Comparison of ENCODE assay signal across 10 mouse cellular contexts in the genomic region with DNA sequence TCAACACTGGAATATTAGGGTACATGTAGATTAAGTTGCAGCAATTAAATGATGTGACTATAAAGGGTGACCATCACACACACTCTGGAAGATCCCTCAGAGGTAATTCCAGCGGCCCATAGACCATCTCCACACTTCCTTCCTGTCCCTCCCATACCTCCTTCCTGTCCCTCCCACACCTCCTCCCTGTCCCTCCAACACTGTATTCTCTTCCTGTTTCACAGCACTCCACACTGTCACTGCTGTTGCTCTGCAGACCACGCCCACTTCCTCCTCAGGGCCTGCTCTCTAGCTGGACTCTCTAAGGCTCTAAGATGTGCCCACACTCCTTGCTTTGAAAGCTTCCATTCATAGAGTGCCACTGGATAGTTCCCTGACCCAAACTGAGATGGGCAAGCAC. TPM values are rescaled to one million over a fixed set of nuclear protein-coding genes. Genes with fewer than 3 reads are reported as not detected.
DNase-seq lines count a peak whose midpoint lies in the region; ATAC-seq and TF ChIP-seq lines count a peak whose summit lies in the region.
"Had no signal": no experiment of that assay in that cellular context is flagged by ENCODE, and none has a peak within 500 bp of the region (broad histone marks: within the 10 kb centered on the region; RNA-seq: fewer than 3 reads in every experiment).

No protein-coding gene starts in this region.

- H3K9ac ChIP-seq in midbrain, postnatal 0 days (replicated peaks; ENCODE audit: low read length, poor library complexity, severe bottlenecking): no peak overlapping the region
- H3K9ac ChIP-seq: heart, embryonic 13.5 days had no signal

- H3K4me2 ChIP-seq in midbrain, postnatal 0 days (ENCODE audit: low read depth, low read length, poor library complexity, severe bottlenecking): no peak overlapping the region
- H3K4me2 ChIP-seq: heart, embryonic 13.5 days had no signal

- H3K27ac ChIP-seq in gastrocnemius, adult 2 months: no peak overlapping the region
- no peak overlapping the region for H3K27ac ChIP-seq in midbrain, postnatal 0 days (ENCODE audit: low read depth, low read length)
- H3K27ac ChIP-seq: heart, embryonic 13.5 days had no signal

- 0 out of 2 replicates have a peak, but pooled peaks cover 4% of the 10 kb centered on the region for H3K9me3 ChIP-seq in midbrain, postnatal 0 days (ENCODE audit: low read length)

- H3K4me3 ChIP-seq in gastrocnemius, adult 2 months: no peak overlapping the region
- H3K4me3 ChIP-seq in midbrain, postnatal 0 days (ENCODE audit: low read depth, low read length): no peak overlapping the region
- H3K4me3 ChIP-seq: heart, embryonic 13.5 days had no signal

- H3K36me3 ChIP-seq in midbrain, postnatal 0 days (ENCODE audit: insufficient read depth, low read length): no peaks in the 10 kb centered on the region
- H3K36me3 ChIP-seq: heart, embryonic 13.5 days had no signal

- no peak for TF ChIP-seq CTCF in gastrocnemius, adult 2 months (IDR thresholded peaks at IDR 0.05)
- TF ChIP-seq CTCF in midbrain, postnatal 0 days (IDR thresholded peaks at IDR 0.05): no peak

- intact Hi-C loops in gastrocnemius, adult 2 months (cut with DNase I): no loop called here

- peak; percentile 21 for DNase-seq in gastrocnemius, adult 2 months
- no peak for DNase-seq in gastrocnemius, adult 8-10 months (ENCODE audit: low spot score in 2 of 2)
- peak; percentile 14 to 25 for DNase-seq in CD8-positive naive resting alpha-beta T cell, adult 2 months (ENCODE audit: low read depth in 2 of 2, low spot score in 2 of 2)
- DNase-seq in kidney, postnatal 14 days: peak; percentile 7
- no peak for DNase-seq in neural tube, embryonic 10.5 days (ENCODE audit: extremely low spot score, low spot score)
- DNase-seq in adrenal gland, adult 8-10 months: no peak
- DNase-seq in midbrain, postnatal 0 days (ENCODE audit: low spot score): no peak

- H3K4me1 ChIP-seq in midbrain, postnatal 0 days (ENCODE audit: insufficient read depth, low read length): no peaks in the 10 kb centered on the region
- H3K4me1 ChIP-seq: heart, embryonic 13.5 days had no signal

- no peaks in the 10 kb centered on the region for H3K27me3 ChIP-seq in midbrain, postnatal 0 days (ENCODE audit: insufficient read depth, low read length)
- H3K27me3 ChIP-seq: heart, embryonic 13.5 days had no signal

- 75% methylated on average over 2 of the region's 2 CpGs for WGBS in midbrain, postnatal 0 days

- peak; percentile 82 for ATAC-seq in neutrophil, adult 5-6 weeks (ENCODE audit: extremely low read depth, insufficient number of reproducible peaks, low FRiP score, poor library complexity, severe bottlenecking)
- ATAC-seq in midbrain, postnatal 0 days (ENCODE audit: low FRiP score): no peak

RNA-seq across cellular contexts. Expression of a gene that starts 13.5 kb away (rescaled TPM):
- total RNA-seq in gastrocnemius, adult 2 months (2021): not detected
- total RNA-seq in gastrocnemius, adult 8-10 months (2022): not detected
- 0.86 TPM in 1 of 2 replicates, not detected in the other for total RNA-seq in neutrophil, adult 5-6 weeks (2017)
- not detected for total RNA-seq in adrenal gland, adult 8-10 months (2022)
- total RNA-seq in midbrain, postnatal 0 days (2014; rRNA removed): 0.38 and 0.55 TPM in 2 replicates
- 0.35 and 0.38 TPM in 2 replicates for polyA plus RNA-seq in midbrain, postnatal 0 days (2015; fragmentation: Nextera tagmentation; extraction: Ambion mirVana)
- total RNA-seq: left cerebral cortex, postnatal 25 days had no signal
- polyA plus RNA-seq: heart, embryonic 13.5 days had no signal

RNA-seq across cellular contexts. Expression of a gene that starts 37.9 kb away (rescaled TPM):
- 10 to 100 TPM; 28.2 to 31.2 TPM for total RNA-seq in gastrocnemius, adult 2 months (2021)
- total RNA-seq in gastrocnemius, adult 8-10 months (2022): 10 to 100 TPM; 28.4 to 32.2 (median 29.0) TPM
- 157 and 163 TPM in 2 replicates for total RNA-seq in neutrophil, adult 5-6 weeks (2017)
- 10 to 100 TPM; 75.8 to 88.3 (median 80.6) TPM for total RNA-seq in adrenal gland, adult 8-10 months (2022)
- total RNA-seq in midbrain, postnatal 0 days (2014; rRNA removed): 36.2 and 42.7 TPM in 2 replicates
- 66.8 and 67.5 TPM in 2 replicates for polyA plus RNA-seq in midbrain, postnatal 0 days (2015; fragmentation: Nextera tagmentation; extraction: Ambion mirVana)

RNA-seq across cellular contexts. Expression of a gene that starts 42.9 kb away (rescaled TPM):
- 1 to 10 TPM; 3.9 to 5.1 TPM for total RNA-seq in gastrocnemius, adult 2 months (2021)
- 1 to 10 TPM; 4.2 to 7.5 (median 5.7) TPM for total RNA-seq in gastrocnemius, adult 8-10 months (2022)
- total RNA-seq in neutrophil, adult 5-6 weeks (2017): 0.25 and 1.3 TPM in 2 replicates
- 10 to 100 TPM in 1 of 4 experiments, 1 to 10 TPM in 3; 7.3 to 11.3 (median 8.0) TPM for total RNA-seq in adrenal gland, adult 8-10 months (2022)
- total RNA-seq in midbrain, postnatal 0 days (2014; rRNA removed): 20.3 and 26.1 TPM in 2 replicates
- polyA plus RNA-seq in midbrain, postnatal 0 days (2015; fragmentation: Nextera tagmentation; extraction: Ambion mirVana): 32.4 and 33.8 TPM in 2 replicates

Comparison
In these comparisons a context has a peak if more than half of its experiments do, and no peak if none do; other contexts are left out.
1. DNase-seq: peak in gastrocnemius, adult 2 months (single experiment), CD8-positive naive resting alpha-beta T cell, adult 2 months (2 of 2) and kidney, postnatal 14 days (single experiment); none in gastrocnemius, adult 8-10 months (0 of 2), neural tube, embryonic 10.5 days (single experiment), adrenal gland, adult 8-10 months (single experiment) and midbrain, postnatal 0 days (single experiment).